Mouse (Mus musculus): ENCODE data around the gene Slc25a10.

DNA sequence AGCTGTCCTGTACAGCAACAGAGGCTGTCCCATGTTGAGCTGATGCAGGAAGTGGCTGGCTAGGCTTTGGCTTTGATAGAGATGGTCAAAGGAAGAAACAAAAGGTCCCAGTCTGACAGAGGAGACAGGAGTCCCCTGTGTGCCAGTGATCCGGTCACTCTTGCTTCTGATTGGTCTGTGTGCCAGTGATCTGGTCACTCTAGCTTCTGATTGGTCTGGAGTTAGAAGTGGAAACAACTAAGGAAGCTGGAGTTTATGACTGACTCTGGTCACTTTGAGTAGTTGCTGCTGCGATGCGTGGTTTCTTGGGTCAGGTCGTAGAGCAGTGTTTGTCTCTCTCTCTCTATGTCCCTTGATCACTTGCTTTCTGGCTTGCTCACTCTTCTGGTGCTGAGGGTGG is 10.1 kb downstream of the Slc25a10 start:
- TF ChIP-seq ELF1 (IDR thresholded peaks at IDR 0.05; ENCODE audit: low read depth, low read length) (no peak), NELFE (IDR thresholded peaks at IDR 0.05; ENCODE audit: low read depth, low read length) (no peak), MXI1 (IDR thresholded peaks at IDR 0.05; ENCODE audit: low read depth, low read length) (no peak), EP300 (IDR thresholded peaks at IDR 0.05; ENCODE audit: low read depth in 1 of 2, low read length in 2 of 2) (no peak), SIN3A (IDR thresholded peaks at IDR 0.05; ENCODE audit: low read length) (no peak), JUND (IDR thresholded peaks at IDR 0.05; ENCODE audit: low read depth, low read length) (no peak), TAL1 (IDR thresholded peaks at IDR 0.05; ENCODE audit: low read length) (no peak), USF2 (IDR thresholded peaks at IDR 0.05; ENCODE audit: borderline replicate concordance in 1 of 2, insufficient read depth in 1 of 2, low read depth in 1 of 2, low read length in 2 of 2) (no peak), GATA1 (IDR thresholded peaks at IDR 0.05; ENCODE audit: low read depth, low read length) (no peak), POLR2A (IDR thresholded peaks at IDR 0.05; ENCODE audit: control insufficient read depth in 1 of 2, insufficient read depth in 1 of 2, low read depth in 1 of 2, low read length in 2 of 2, poor library complexity in 1 of 2) (no peak)

All from MEL (cell line).